Mouse (Mus musculus): Measurements from ENCODE around the gene Cops6.

- TF ChIP-seq GATA1 (IDR thresholded peaks at IDR 0.05; ENCODE audit: borderline replicate concordance, low read length) (no peak), FLI1 (IDR thresholded peaks at IDR 0.05; ENCODE audit: low read length) (no peak)
Observed at GRCm38 (mm10) chr5:138173217-138173616, 12.3 kb downstream of the Cops6 start.
